Mouse (Mus musculus) thymus, postnatal 10 days (tissue): ENCODE measurements at regions not wholly inside any gene's neighbourhood (a gene's known extent, or its start where the extent isn't known, plus 50 kb on each side); places are given as distances from the start of the nearest gene placed in this dataset.
"Not testable (repeated sequence)": the region's sequence is repeated elsewhere in the genome, so short reads cannot be mapped to it uniquely, and the experiment has no call there.

ENCODE experiments used
- DNase-seq, 2 experiments: peaks; one replicate each; pipeline ENCODE4 v3.0.0; 2021; ENCODE audit warnings: low spot score in 2 of 2

- peak; percentile 47 to 70 for DNase-seq
Measured at GRCm38 (mm10) chr13:27945062-27945461, 71.0 kb upstream of the Prl4a1 start.

- DNase-seq: not testable (repeated sequence)
Measured at GRCm38 (mm10) chr13:27960421-27960820, 55.6 kb upstream of the Prl4a1 start.

- DNase-seq: not testable (repeated sequence)
Measured at GRCm38 (mm10) chr13:27962381-27962780, 53.6 kb upstream of the Prl4a1 start.

GRCm38 (mm10) chr13:27966021-27966420 is 50.0 kb upstream of the Prl4a1 start:
- not testable (repeated sequence) for DNase-seq
